Mouse (Mus musculus) monocyte, adult 2 months (primary cell): Measurements from ENCODE around the gene Gm14214.
A peak's percentile ranks its signal among the peaks of the same experiment; 100 is the strongest.

Source experiments
- DNase-seq, 2 experiments: peaks; one replicate each; pipeline ENCODE4 v3.0.0; 2022; ENCODE audit warnings: low spot score in 2 of 2, low read depth in 1 of 2

Gm14214 gene

DNA sequence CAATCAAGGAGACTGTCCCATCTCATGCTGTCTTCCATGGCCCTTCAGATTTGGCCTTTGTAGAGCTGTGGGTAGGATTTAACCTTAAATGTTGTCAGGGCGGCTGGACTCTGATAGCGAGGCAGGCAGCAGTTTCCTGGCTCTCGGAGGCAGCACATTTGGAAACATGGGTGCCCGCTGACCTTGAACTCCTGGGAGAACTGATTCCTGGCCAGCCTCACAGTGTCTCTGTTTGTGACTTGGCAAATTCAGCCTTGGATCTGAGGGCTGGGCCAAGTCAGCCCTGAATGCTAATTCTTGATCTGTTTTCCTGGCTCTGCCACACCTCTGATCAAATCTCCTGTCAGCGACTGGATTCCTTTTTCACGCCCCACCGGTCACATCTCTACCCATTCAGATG is 6.7 kb upstream of the Gm14214 start:
- no peak for DNase-seq

DNA sequence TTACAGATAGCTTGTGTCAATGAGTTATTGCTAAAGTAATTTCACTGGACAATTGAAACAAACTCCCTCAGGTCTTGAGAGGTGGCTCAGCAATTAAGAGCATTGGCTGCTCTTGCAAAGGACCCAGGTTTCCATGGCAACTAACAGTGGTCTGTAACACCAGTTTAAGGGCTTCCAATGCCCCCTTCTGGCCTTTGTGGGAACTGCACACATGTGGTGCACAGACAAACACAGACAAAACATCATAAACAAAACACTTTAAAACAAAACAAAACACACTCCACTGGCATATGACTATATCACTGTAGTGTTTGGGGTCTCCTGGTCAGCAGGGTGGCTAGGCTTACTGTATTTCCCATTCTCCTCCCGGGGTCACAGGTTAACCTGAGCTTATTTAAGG is 4.2 kb upstream of the Gm14214 start:
- DNase-seq, result peak in 1 of 2 experiments; percentile 13

GRCm38 (mm10) chr2:154771604-154772003 is 1.8 kb upstream of the Gm14214 start:
- DNase-seq, result no peak

GRCm38 (mm10) chr2:154767051-154767450 is 2.8 kb downstream of the Gm14214 start:
- DNase-seq, result no peak

DNA sequence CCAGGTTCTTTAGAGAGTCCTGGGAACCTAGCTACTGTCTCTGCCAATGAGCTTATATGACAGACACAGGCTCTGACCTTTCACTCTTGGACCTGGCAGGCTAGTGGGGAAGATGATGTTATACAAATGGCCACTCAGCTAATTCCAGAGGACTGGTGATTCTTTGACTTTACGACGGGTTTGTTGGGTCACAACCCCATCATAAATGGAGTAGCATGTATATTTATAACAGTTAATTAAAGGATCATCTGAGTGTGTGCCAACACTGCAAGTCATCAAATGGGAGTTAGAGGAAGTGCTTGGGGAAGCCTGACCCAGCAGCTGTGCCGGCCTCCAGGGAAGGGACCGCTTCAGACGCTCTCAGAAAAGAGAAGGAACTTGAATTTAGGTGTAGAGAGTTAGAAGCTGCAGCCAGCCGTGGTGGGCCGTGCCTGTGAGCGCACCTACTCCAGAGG is 4.2 kb downstream of the Gm14214 start:
- no peak for DNase-seq

- no peak for DNase-seq
Measured at GRCm38 (mm10) chr2:154764828-154765497, 4.9 kb downstream of the Gm14214 start.

- no peak for DNase-seq
Measured at GRCm38 (mm10) chr2:154763226-154763625, 6.6 kb downstream of the Gm14214 start.

DNA sequence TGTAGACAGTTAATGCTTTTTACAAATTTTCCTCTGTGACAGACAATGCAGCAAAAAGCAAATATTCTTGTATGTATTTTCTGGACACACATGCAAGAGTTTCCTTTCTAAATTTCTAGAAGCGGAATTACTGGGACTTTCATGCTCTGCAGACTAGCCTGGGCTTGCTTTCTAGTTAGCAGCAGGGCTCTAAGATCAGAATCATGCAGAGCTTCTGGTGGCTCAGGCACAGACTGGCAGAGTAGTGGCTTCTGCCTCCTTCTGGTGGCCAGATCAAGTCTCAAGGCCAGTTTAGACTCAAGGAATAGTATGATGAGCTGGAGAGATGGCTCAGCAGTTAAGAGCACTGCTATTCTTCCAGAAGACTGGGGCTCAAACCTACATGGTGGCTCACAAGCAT is 11.4 kb downstream of the Gm14214 start:
- DNase-seq, result no peak

- no peak for DNase-seq
Measured at GRCm38 (mm10) chr2:154757691-154758090, 12.1 kb downstream of the Gm14214 start.

DNA sequence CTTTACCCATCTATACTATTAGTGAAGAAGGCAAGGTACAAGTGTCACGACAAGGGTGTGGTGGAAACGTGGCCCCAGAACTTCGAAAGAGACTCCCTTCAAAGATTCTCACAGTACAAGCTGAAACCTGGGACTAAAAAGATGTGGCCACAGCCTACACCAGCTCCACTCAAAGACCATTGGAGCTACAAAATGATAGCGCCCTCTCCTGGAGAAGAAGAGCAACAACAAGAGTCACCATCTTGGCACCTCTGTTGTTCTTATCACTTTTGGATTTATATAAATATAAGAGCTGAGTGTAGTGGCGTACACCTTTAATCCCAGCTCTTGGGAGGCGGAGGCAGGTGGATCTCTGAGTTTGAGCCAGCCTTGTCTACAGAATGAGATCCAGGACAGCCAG is 14.0 kb downstream of the Gm14214 start:
- no peak for DNase-seq

DNA sequence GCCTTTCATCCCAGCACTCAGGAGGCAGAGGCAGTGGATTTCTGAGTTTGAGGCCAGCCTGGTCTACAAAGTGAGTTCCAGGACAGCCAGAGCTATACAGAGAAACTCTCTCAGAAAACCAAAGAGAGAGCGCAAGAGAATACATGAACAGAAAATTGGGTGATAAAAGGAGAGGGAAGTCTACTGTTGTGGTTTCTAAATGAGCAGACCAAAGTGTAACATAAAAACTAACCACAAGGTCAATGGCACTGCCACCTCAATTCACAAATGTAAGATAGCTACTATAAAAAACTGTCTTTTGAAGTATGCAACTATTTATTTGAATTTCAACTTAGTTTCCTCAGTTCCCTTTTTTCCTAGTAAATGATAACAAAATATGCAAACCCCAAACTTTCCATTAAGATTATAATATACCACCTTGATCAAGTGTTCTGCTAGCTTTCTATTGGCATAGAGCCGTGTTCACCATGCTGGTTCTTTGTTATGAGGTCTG is 15.7 kb downstream of the Gm14214 start:
- DNase-seq, result no peak

DNA sequence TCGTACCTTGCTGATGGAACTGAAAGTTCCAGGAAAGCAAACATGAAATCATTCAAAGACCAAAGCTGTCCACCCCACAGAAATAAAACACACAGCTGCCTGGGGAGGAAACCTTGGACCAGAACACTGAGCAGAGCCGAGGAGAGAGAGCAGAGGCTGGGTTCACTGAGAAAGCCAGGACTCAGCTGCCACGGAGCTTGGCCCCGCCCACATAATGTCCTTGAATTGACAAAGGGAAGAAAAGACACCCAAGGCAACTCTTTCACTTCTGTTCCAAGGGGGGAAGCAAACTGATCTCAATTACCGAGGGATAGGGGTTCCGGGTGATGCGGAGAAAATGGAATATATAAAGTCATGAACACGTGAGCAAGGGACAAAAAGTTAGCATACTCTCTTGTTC is 17.9 kb downstream of the Gm14214 start:
- DNase-seq, result no peak

- no peak for DNase-seq
Measured at GRCm38 (mm10) chr2:154749046-154750036, 20.5 kb downstream of the Gm14214 start.

DNA sequence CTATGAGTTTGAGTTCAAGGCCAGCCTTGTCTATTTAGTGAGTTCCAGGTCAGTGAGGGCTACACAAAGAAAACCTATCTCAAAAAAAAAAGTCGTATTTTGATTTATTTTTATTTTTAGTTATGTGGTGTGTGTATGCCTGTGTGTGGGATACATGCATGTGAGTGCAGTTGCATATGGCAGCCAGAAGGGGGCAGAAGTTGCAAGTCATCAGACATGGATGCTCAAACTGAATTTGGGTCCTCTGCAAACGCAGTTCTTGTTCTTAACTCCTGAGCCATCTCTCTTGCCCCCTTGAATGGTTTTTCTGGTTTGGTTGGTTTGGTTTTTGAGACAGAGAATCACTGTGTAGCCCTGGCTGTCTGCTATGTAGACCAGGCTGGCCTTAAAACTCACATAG is 21.4 kb downstream of the Gm14214 start:
- DNase-seq, result no peak

- no peak for DNase-seq
Measured at GRCm38 (mm10) chr2:154743915-154744314, 25.9 kb downstream of the Gm14214 start.

DNA sequence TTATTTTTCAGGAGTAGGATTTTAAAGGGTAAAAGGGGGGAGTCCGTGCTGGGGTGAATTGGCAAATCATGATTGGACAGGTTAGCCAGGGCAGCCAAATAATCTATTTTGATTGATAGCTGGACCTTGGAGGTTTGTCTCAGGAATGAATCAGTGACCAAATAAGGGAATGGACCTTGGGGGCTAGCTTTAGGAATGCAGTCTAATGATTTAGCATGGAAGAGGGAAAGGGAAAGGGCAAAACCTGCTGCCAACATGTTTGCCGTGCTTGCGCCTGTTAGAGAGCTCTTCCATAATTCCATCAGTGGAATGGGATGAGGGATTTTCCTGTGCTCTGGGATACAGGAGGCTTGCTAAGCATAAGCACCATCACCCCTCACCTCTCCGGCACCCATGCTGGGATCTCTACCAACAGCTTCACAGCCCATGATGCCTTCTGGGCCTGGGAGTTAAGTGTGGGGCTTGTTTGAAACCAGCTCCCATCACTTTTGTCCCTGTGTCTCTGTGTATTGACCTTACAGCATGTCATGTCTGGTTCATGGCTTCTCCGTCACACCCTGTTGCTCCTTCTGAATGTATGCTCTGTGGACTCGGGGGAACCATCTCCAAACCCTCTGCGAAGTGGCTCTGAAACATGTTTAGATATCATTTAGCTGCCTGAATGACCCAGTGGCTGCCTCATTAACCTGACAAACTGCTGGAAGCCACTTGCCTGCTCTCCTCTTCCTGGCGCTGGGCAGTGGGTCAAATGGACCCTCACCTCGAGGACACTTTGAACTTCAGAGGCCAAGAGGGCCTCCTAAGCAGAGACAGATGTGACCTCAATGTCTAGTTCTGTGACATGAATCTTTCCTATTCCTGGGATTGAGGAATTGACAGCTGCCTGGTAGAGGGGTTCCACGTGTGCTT is 26.7 kb downstream of the Gm14214 start:
- DNase-seq, result no peak

DNA sequence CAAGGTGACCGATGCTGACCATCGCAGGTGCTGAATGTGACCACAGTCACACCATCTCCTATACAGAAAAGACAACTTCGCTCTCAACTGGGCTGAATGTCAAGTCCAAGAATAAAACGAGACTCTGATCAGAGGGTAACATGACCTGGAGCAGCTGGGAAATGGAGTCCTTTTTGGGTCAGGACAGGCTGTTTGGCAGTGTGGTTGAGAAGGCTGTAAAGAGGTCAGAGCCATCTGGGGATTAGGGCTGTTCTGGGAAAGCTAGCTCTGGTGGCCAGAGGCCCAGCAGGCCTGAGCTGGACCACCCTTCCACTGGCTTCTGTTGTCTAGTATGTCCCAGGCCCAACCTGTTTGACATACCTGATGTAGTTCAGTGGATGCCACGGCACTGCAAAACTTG is 31.2 kb downstream of the Gm14214 start:
- no peak for DNase-seq

DNA sequence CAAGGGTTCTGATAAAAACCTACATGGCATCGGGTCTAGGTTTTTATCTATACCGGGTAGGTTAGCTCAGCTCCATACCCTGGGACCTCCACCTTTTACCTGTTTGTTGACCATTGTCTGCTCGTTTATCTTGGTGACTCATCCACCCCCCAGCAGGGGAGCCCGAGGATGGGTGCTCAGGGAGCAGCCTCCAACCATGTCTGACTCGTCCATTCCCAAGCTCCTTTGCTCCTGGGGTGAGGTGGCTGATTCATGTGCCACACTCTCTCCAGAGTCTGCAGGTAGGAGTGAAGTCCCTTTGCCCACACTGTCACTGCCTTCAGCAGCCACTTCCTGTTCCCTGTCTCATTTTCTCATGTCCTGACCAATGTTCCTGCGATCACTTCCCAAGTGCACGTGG is 33.8 kb downstream of the Gm14214 start:
- DNase-seq, result no peak

- no peak for DNase-seq
Measured at GRCm38 (mm10) chr2:154735416-154735815, 34.4 kb downstream of the Gm14214 start.

DNA sequence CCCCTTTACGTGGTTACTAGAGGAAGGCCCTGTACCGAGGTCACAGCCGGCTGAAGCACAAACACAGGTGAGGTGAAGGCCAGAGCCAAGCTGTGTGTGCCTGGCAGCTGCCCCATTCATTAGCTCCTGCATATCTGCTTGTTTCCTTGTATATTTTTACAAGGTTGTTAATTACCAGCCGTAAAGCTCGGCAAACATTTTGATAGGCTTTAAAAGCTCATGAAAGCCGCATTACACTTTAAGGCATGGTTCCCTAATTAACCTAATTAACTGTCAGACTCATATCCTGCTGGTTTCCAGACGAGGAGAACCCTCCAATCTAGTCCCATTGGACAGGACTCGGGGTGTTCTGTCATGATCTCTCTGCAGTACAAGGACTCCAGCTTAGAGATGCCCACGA is 34.9 kb downstream of the Gm14214 start:
- DNase-seq, result no peak
